Mouse (Mus musculus) liver, embryonic 14.5 days (tissue): Measurements from ENCODE around the gene Insc. TPM values are rescaled to one million over a fixed set of nuclear protein-coding genes. Genes with fewer than 3 reads are reported as not detected.

Source experiments
- ATAC-seq: fragments of 200-750 bp; cut with Nextera tagmentation; 2 replicates; pipeline ENCODE4 v1.8.0; 2017; ENCODE audit warnings: moderate number of reproducible peaks, mild to moderate bottlenecking, moderate library complexity; ENCODE audit not compliant: insufficient read depth
- DNase-seq, 3 experiments: peaks; one replicate each; pipeline ENCODE4 v3.0.0-alpha.2; 2012 to 2013; ENCODE audit warnings: low read depth in 3 of 3, low spot score in 3 of 3
- H3K27ac ChIP-seq: fragments of 300-500 bp; sonication (generic); 2 replicates; pipeline ENCODE4 v1.5.1; 2014; ENCODE audit warnings: moderate library complexity, mild to moderate bottlenecking, control low read depth, inconsistent platforms
- H3K27me3 ChIP-seq: fragments of 300-500 bp; sonication (generic); 2 replicates; pipeline ENCODE4 v1.6.1; 2014; ENCODE audit warnings: mild to moderate bottlenecking, low read length, moderate library complexity; ENCODE audit not compliant: control insufficient read depth, insufficient read depth
- H3K36me3 ChIP-seq: fragments of 300-500 bp; sonication (generic); replicated peaks from 2 replicates; pipeline ENCODE4 v1.6.1; 2014; ENCODE audit warnings: low read depth; ENCODE audit not compliant: control insufficient read depth, insufficient read depth
- H3K4me1 ChIP-seq, 2 experiments: fragments of 200-500 bp in 1 of 2; fragments of 300-500 bp in 1 of 2; sonication (generic) in 1 of 2; replicated peaks; 2 replicates each; pipeline ENCODE4 v1.6.1; 2012 to 2014; ENCODE audit warnings: antibody characterized with exemption in 1 of 2, inconsistent platforms in 1 of 2, low read length in 1 of 2; ENCODE audit not compliant: control insufficient read depth in 2 of 2, insufficient read depth in 2 of 2
- H3K4me2 ChIP-seq: fragments of 300-500 bp; sonication (generic); 2 replicates; pipeline ENCODE4 v1.6.1; 2014; ENCODE audit warnings: low read depth, mild to moderate bottlenecking, control low read depth, moderate library complexity
- H3K4me3 ChIP-seq, 2 experiments: fragments of 200-500 bp in 1 of 2; fragments of 300-500 bp in 1 of 2; sonication (generic) in 1 of 2; 2 replicates each; pipeline ENCODE4 v1.5.1; 2012 to 2014; ENCODE audit warnings: low read depth in 2 of 2, low read length in 2 of 2, mild to moderate bottlenecking in 2 of 2, control low read depth in 1 of 2, inconsistent platforms in 1 of 2, moderate library complexity in 1 of 2; ENCODE audit not compliant: insufficient read depth in 1 of 2
- H3K9ac ChIP-seq: fragments of 300-500 bp; sonication (generic); replicated peaks from 2 replicates; pipeline ENCODE4 v1.6.1; 2014; ENCODE audit warnings: mild to moderate bottlenecking, control low read depth, moderate library complexity
- H3K9me3 ChIP-seq: fragments of 300-500 bp; sonication (generic); 2 replicates; pipeline ENCODE4 v1.6.1; 2016; ENCODE audit warnings: low read length, mixed read lengths; ENCODE audit not compliant: control insufficient read depth
- CTCF ChIP-seq: IDR thresholded peaks from 2 replicates; pipeline ENCODE4 v1.5.1; 2016; ENCODE audit warnings: antibody characterized with exemption, low read depth, control low read depth
- EP300 ChIP-seq: IDR thresholded peaks from 2 replicates; pipeline ENCODE4 v1.6.1; 2016; ENCODE audit warnings: antibody characterized with exemption, low read depth
- WGBS: fragments of 180-500 bp; shearing (Covaris S2); extraction: QIAGEN DNeasy Blood & Tissue Kit; methylation state at CpG from one replicate; pipeline ENCODE4 v1.1.7; 2014; ENCODE audit not compliant: insufficient replicate concordance; 5-methylcytosine and 5-hydroxymethylcytosine counted together
- polyA plus RNA-seq, 2 experiments: library from polyadenylated mRNA; depleted of rRNA in 1 of 2; stranded (reverse) in 1 of 2; unstranded in 1 of 2; fragments of >200 nt; fragmentation: Nextera tagmentation in 1 of 2; extraction: Ambion mirVana in 1 of 2; gene quantifications; 2 replicates each; pipeline versions ENCODE4 v1.2.1 to v1.2.3; 2012 to 2014

The Insc gene
- polyA plus RNA-seq, 2 experiments, result 10.9 to 12.8 TPM

- H3K27me3 ChIP-seq, result no peaks in the 10 kb centered on the region
- no peaks in the 10 kb centered on the region for H3K9me3 ChIP-seq
- no peak for DNase-seq
- H3K4me1 ChIP-seq, result peaks cover 0 to 9% of the 10 kb centered on the region in 2 experiments; a peak in 2 of 4 replicates
- ATAC-seq, result no peak
- peak overlapping the region; percentile 9 to 25; a peak in 3 of 4 replicates for H3K4me3 ChIP-seq
- H3K9ac ChIP-seq, result peak overlapping the region; percentile 34; the same call in 1 of the 2 replicates
- H3K4me2 ChIP-seq, result peak overlapping the region; percentile 32; the same call in 1 of the 2 replicates
- TF ChIP-seq EP300 (no peak), CTCF (no peak)
- H3K36me3 ChIP-seq, result no peaks in the 10 kb centered on the region
- no peak overlapping the region; the same call in 1 of the 2 replicates for H3K27ac ChIP-seq
- WGBS, result 63% methylated on average over 4 of the region's 4 CpGs
Measured at GRCm38 (mm10) chr7:114769041-114769440, 25.5 kb downstream of the Insc start.

GRCm38 (mm10) chr7:114770586-114770985 lies 27.1 kb downstream of the Insc start:
- peaks cover 0 to 9% of the 10 kb centered on the region in 2 experiments; a peak in 2 of 4 replicates for H3K4me1 ChIP-seq
- no peaks in the 10 kb centered on the region for H3K27me3 ChIP-seq
- no peaks in the 10 kb centered on the region for H3K36me3 ChIP-seq
- ATAC-seq, result no peak
- 67% methylated on average over 3 of the region's 3 CpGs for WGBS
- no peak overlapping the region for H3K27ac ChIP-seq
- H3K9ac ChIP-seq, result no peak overlapping the region
- H3K9me3 ChIP-seq, result no peaks in the 10 kb centered on the region
- H3K4me3 ChIP-seq, result no peak overlapping the region
- DNase-seq, result no peak
- TF ChIP-seq CTCF (no peak), EP300 (no peak)
- no peak overlapping the region; the same call in 1 of the 2 replicates for H3K4me2 ChIP-seq

- H3K9ac ChIP-seq, result no peak overlapping the region
- H3K4me3 ChIP-seq, result no peak overlapping the region
- peak overlapping the region; percentile 45 for H3K27ac ChIP-seq
- TF ChIP-seq EP300, result 0 out of 2 replicates have a peak, but pooled peaks have one; percentile 33
- TF ChIP-seq CTCF, result no peak
- 40% methylated on average over 7 of the region's 7 CpGs for whole genome bisulfite sequencing
- H3K9me3 ChIP-seq, result no peaks in the 10 kb centered on the region
- H3K4me2 ChIP-seq, result no peak overlapping the region
- H3K27me3 ChIP-seq, result no peaks in the 10 kb centered on the region
- DNase-seq, result peak; percentile 24 to 45 (median 33)
- peaks cover 0 to 9% of the 10 kb centered on the region in 2 experiments; a peak in 2 of 4 replicates for H3K4me1 ChIP-seq
- peak; percentile 85 for ATAC-seq
- H3K36me3 ChIP-seq, result no peaks in the 10 kb centered on the region
Measured at GRCm38 (mm10) chr7:114771801-114772200, 28.3 kb downstream of the Insc start.

GRCm38 (mm10) chr7:114773781-114774180 lies 30.3 kb downstream of the Insc start:
- H3K27ac ChIP-seq, result no peak overlapping the region
- no peak overlapping the region for H3K4me3 ChIP-seq
- H3K36me3 ChIP-seq, result no peaks in the 10 kb centered on the region
- no peaks in the 10 kb centered on the region for H3K27me3 ChIP-seq
- H3K4me1 ChIP-seq, result peaks cover 0 to 9% of the 10 kb centered on the region in 2 experiments; a peak in 2 of 4 replicates
- no peak overlapping the region for H3K4me2 ChIP-seq
- H3K9ac ChIP-seq, result no peak overlapping the region
- H3K9me3 ChIP-seq, result no peaks in the 10 kb centered on the region
- ATAC-seq (no peak), DNase-seq (no peak)
- TF ChIP-seq EP300, result no peak
- TF ChIP-seq CTCF, result no peak
- WGBS, result 52% methylated on average over 4 of the region's 4 CpGs

- no peaks in the 10 kb centered on the region for H3K36me3 ChIP-seq
- TF ChIP-seq CTCF (no peak), EP300 (no peak)
- DNase-seq (no peak), ATAC-seq (no peak)
- no peaks in the 10 kb centered on the region for H3K9me3 ChIP-seq
- H3K27ac ChIP-seq, result no peak overlapping the region
- peaks cover 0 to 9% of the 10 kb centered on the region in 2 experiments; a peak in 2 of 4 replicates for H3K4me1 ChIP-seq
- no peak overlapping the region for H3K4me2 ChIP-seq
- no peak overlapping the region for H3K4me3 ChIP-seq
- H3K9ac ChIP-seq, result no peak overlapping the region
- H3K27me3 ChIP-seq, result no peaks in the 10 kb centered on the region
- 47% methylated on average over 2 of the region's 2 CpGs for whole genome bisulfite sequencing
Measured at GRCm38 (mm10) chr7:114775856-114776255, 32.4 kb downstream of the Insc start.
